Mouse (Mus musculus) intestine, embryonic 14.5 days (tissue): ENCODE results near the gene Csnk1g1. TPM values are rescaled to one million over a fixed set of nuclear protein-coding genes. Genes with fewer than 3 reads are reported as not detected.

ENCODE experiments used
- ATAC-seq: fragments of 200-750 bp; cut with Nextera tagmentation; replicated peaks from 2 replicates; pipeline ENCODE4 v1.8.0; 2017; ENCODE audit warnings: low read depth, moderate number of reproducible peaks, moderate TSS enrichment, moderate library complexity; ENCODE audit not compliant: low FRiP score, low TSS enrichment
- DNase-seq: peaks from one replicate; pipeline ENCODE4 v3.0.0-alpha.2; 2018; ENCODE audit warnings: low spot score
- H3K27ac ChIP-seq: fragments of 300-500 bp; sonication (generic); 2 replicates; pipeline ENCODE4 v1.5.1; 2014; ENCODE audit warnings: low read depth, mild to moderate bottlenecking, control low read depth
- H3K27me3 ChIP-seq: fragments of 300-500 bp; sonication (generic); replicated peaks from 2 replicates; pipeline ENCODE4 v1.6.1; 2014; ENCODE audit warnings: low read length, control low read depth; ENCODE audit not compliant: control insufficient read depth, insufficient read depth
- H3K36me3 ChIP-seq: fragments of 300-500 bp; sonication (generic); 2 replicates; pipeline ENCODE4 v1.6.1; 2014; ENCODE audit warnings: low read length, control low read depth; ENCODE audit not compliant: control insufficient read depth, insufficient read depth
- H3K4me1 ChIP-seq: fragments of 300-500 bp; sonication (generic); replicated peaks from 2 replicates; pipeline ENCODE4 v1.6.1; 2014; ENCODE audit warnings: low read length, control low read depth, mixed read lengths; ENCODE audit not compliant: control insufficient read depth, insufficient read depth
- H3K4me2 ChIP-seq: fragments of 300-500 bp; sonication (generic); 2 replicates; pipeline ENCODE4 v1.6.1; 2014; ENCODE audit warnings: low read length
- H3K4me3 ChIP-seq: fragments of 300-500 bp; sonication (generic); 2 replicates; pipeline ENCODE4 v1.5.1; 2014; ENCODE audit warnings: low read depth, low read length, control low read depth, mixed read lengths
- H3K9ac ChIP-seq: fragments of 300-500 bp; sonication (generic); 2 replicates; pipeline ENCODE4 v1.6.1; 2014; ENCODE audit warnings: mild to moderate bottlenecking, low read length
- H3K9me3 ChIP-seq: fragments of 300-500 bp; sonication (generic); 2 replicates; pipeline ENCODE4 v1.6.1; 2016; ENCODE audit warnings: low read length, control low read depth; ENCODE audit not compliant: control insufficient read depth
- WGBS: fragments of 180-500 bp; shearing (Covaris S2); extraction: QIAGEN DNeasy Blood & Tissue Kit; methylation state at CpG from one replicate; pipeline ENCODE4 v1.1.7; 2014; 5-methylcytosine and 5-hydroxymethylcytosine counted together
- polyA plus RNA-seq: library from polyadenylated mRNA; unstranded; fragments of >200 nt; fragmentation: Nextera tagmentation; extraction: Ambion mirVana; gene quantifications from 2 replicates; pipeline ENCODE4 v1.2.1, GENCODE M21; 2014

Gene Csnk1g1
- polyA plus RNA-seq, 1 experiment from 2014 or later = 18.6 TPM

GRCm38 (mm10) chr9:66081999-66082398, 173.3 kb downstream of the Csnk1g1 start:
- ATAC-seq = no peak
- no peaks in the 10 kb centered on the region for H3K27me3 ChIP-seq
- H3K9ac ChIP-seq = no peak overlapping the region
- no peak overlapping the region for H3K27ac ChIP-seq
- 76% methylated on average over 4 of the region's 4 CpGs for WGBS
- no peak for DNase-seq
- H3K9me3 ChIP-seq = no peaks in the 10 kb centered on the region
- H3K4me3 ChIP-seq = no peak overlapping the region
- 0 out of 2 replicates have a peak, but pooled peaks cover 7% of the 10 kb centered on the region for H3K4me1 ChIP-seq
- H3K4me2 ChIP-seq = no peak overlapping the region
- peaks cover 8% of the 10 kb centered on the region for H3K36me3 ChIP-seq

GRCm38 (mm10) chr9:66084171-66084570, 175.4 kb downstream of the Csnk1g1 start:
- Histone ChIP-seq H3K4me3 (no peak overlapping the region), H3K9ac (no peak overlapping the region), H3K27me3 (no peaks in the 10 kb centered on the region), H3K9me3 (no peaks in the 10 kb centered on the region), H3K4me1 (no peaks in the 10 kb centered on the region), H3K4me2 (no peak overlapping the region), H3K36me3 (peaks cover 29% of the 10 kb centered on the region), H3K27ac (no peak overlapping the region)
- DNase-seq (no peak), ATAC-seq (no peak)
- WGBS = 84% methylated on average over 3 of the region's 3 CpGs

- H3K4me3 ChIP-seq = no peak overlapping the region
- WGBS = 94% methylated on average over 7 of the region's 7 CpGs
- DNase-seq = no peak
- H3K27me3 ChIP-seq = no peaks in the 10 kb centered on the region
- no peak for ATAC-seq
- no peak overlapping the region for H3K27ac ChIP-seq
- no peaks in the 10 kb centered on the region for H3K9me3 ChIP-seq
- no peak overlapping the region for H3K4me2 ChIP-seq
- H3K36me3 ChIP-seq = peaks cover 55% of the 10 kb centered on the region
- H3K9ac ChIP-seq = no peak overlapping the region
- H3K4me1 ChIP-seq = no peaks in the 10 kb centered on the region
Measured at GRCm38 (mm10) chr9:66087062-66087461, 178.3 kb downstream of the Csnk1g1 start.

GRCm38 (mm10) chr9:66088411-66088810, 179.7 kb downstream of the Csnk1g1 start:
- Histone ChIP-seq H3K9ac (no peak overlapping the region), H3K36me3 (peaks cover 69% of the 10 kb centered on the region), H3K27ac (no peak overlapping the region), H3K4me2 (no peak overlapping the region), H3K9me3 (no peaks in the 10 kb centered on the region), H3K27me3 (no peaks in the 10 kb centered on the region), H3K4me3 (no peak overlapping the region), H3K4me1 (no peaks in the 10 kb centered on the region)
- ATAC-seq = no peak
- 44% methylated on average over 4 of the region's 4 CpGs for WGBS
- peak; percentile 66 for DNase-seq

GRCm38 (mm10) chr9:66090593-66091244, 182.0 kb downstream of the Csnk1g1 start:
- no peak overlapping the region for H3K27ac ChIP-seq
- H3K9ac ChIP-seq = no peak overlapping the region
- no peak overlapping the region for H3K4me2 ChIP-seq
- DNase-seq (no peak), ATAC-seq (no peak)
- peaks cover 92% of the 10 kb centered on the region for H3K36me3 ChIP-seq
- no peaks in the 10 kb centered on the region for H3K27me3 ChIP-seq
- H3K9me3 ChIP-seq = no peaks in the 10 kb centered on the region
- no peaks in the 10 kb centered on the region for H3K4me1 ChIP-seq
- 84% methylated on average over 13 of the region's 13 CpGs for WGBS
- H3K4me3 ChIP-seq = no peak overlapping the region

GRCm38 (mm10) chr9:66091327-66092231, 182.9 kb downstream of the Csnk1g1 start:
- Histone ChIP-seq H3K36me3 (peaks cover 97% of the 10 kb centered on the region), H3K4me1 (no peaks in the 10 kb centered on the region), H3K27me3 (no peaks in the 10 kb centered on the region), H3K9ac (no peak overlapping the region), H3K4me3 (no peak overlapping the region), H3K9me3 (no peaks in the 10 kb centered on the region), H3K4me2 (no peak overlapping the region), H3K27ac (no peak overlapping the region)
- no peak for ATAC-seq
- 43% methylated on average over 6 of the region's 6 CpGs for WGBS
- DNase-seq = no peak

GRCm38 (mm10) chr9:66092664-66093063, 183.9 kb downstream of the Csnk1g1 start:
- H3K36me3 ChIP-seq = peaks cover 96% of the 10 kb centered on the region
- DNase-seq (no peak), ATAC-seq (no peak)
- H3K4me2 ChIP-seq = no peak overlapping the region
- H3K9ac ChIP-seq = no peak overlapping the region
- no peaks in the 10 kb centered on the region for H3K27me3 ChIP-seq
- no peaks in the 10 kb centered on the region for H3K9me3 ChIP-seq
- WGBS = 62% methylated on average over 2 of the region's 2 CpGs
- no peaks in the 10 kb centered on the region for H3K4me1 ChIP-seq
- H3K4me3 ChIP-seq = no peak overlapping the region
- no peak overlapping the region for H3K27ac ChIP-seq
